Mouse (Mus musculus): ENCODE measurements around the gene Pcsk2.

The Pcsk2 gene

DNA sequence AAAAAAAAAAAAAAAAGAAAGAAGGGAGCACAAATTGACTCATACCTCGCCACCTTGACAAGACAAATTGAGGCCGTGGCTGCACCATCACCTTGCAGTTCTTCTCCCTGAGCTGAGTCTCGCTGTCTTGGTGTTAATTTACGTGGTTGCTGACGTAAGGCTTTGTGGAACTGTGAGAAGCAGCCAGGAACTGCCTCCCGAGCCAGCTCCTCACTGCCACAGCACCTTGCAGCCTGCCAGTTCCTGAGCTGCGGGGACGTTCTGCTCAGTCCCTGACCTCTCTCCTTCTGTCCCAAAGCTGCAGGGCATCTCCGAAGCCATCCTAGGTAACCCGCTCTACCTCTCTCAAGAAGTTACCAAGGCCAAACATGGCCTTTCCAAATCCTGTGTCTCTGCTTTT lies 186.5 kb downstream of the Pcsk2 start:
- DNase-seq (ENCODE audit: low spot score in 2 of 2): no peak

DNA sequence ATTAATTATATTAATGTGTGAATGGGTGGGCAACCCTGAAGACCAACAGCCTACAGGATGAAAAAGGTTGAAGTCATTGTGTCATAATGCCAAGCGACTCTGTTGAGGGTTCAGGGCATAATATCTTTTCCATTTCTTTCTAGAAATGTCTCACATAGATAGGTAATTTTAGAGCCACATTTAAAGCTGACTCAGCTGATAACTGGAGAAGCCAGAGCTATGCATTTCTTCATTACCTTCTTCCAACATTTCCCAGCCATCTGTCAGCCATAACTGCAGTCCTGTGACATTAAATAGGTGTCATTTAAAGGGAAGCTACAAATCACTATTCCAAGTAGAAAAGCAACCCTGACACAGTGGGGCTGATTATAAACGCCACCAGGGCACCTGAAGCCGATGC lies 189.5 kb downstream of the Pcsk2 start:
- no peak for DNase-seq (ENCODE audit: low spot score in 2 of 2)

DNA sequence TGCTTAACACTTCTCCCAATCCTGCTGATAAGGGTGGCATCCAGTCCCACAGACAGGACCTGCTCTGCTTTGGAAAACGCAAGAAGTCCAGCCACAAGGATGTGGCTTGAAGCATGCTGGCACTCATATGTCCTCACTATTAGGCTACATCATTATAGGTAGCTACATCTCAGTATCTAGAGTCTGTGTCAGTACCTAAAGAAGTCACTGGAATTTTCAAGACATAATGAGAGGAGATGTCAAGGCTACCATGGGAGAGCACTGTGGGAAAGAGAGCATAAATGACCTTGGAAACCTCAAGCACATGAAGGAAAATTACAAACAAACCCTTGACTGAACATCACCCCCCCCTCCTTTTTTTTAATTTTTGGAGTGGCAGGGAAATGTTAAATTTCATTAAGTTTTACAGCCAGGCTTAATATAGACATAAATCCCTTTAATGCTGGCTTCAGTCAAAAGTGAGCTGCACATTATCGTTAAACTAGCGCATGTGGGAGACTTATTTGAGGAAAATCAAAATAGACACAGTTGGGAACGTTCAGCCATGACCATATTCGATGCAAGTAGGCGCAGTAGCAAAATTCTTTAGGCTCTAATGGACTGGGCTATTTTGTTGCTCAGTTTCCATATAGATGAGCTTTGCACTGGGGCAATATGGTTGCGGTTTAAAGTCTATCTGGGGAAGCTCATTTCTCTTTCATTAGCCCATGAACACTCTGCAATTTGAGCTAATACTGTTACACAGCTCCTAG lies 193.7 kb downstream of the Pcsk2 start:
- no peak for DNase-seq (ENCODE audit: low spot score in 2 of 2)

DNA sequence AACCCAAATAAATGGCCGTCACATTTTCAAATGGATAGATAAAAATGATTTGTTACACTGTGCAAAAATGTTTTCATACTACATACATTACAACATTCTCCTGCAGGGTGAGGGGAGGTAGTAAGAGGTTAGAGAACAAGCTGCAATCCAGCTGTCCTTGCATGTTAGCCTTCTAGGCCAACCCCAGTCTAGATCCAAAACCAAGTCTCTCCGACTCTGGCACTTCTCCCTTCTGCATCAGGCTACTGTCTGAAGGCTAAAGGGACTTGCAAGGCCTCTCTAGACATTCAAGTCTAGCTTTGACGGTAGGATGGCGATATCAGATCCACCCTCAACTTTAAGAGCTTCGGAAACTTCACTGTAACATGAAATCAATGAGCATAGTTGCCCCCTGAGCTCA lies 196.5 kb downstream of the Pcsk2 start:
- DNase-seq (ENCODE audit: low spot score in 2 of 2): no peak

DNA sequence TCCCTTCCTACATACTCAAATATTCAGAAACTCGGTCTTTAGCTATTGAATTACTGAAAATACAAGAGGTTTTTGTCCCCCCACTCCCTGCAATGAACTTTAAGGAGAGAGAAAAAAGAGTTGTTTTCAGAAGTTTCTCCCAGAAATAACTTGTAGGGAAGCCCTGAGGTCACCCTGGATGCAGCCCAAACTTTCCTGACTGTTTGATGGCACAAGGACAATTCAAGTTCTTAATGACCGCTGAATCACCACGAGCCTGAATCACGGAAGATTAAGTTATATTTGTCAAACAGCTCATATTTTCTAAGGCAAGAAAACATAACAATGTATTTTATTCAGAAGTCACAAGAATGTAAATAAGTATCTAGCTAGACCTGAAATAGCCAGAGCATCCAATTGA lies 197.1 kb downstream of the Pcsk2 start:
- no peak for DNase-seq (ENCODE audit: low spot score in 2 of 2)

DNA sequence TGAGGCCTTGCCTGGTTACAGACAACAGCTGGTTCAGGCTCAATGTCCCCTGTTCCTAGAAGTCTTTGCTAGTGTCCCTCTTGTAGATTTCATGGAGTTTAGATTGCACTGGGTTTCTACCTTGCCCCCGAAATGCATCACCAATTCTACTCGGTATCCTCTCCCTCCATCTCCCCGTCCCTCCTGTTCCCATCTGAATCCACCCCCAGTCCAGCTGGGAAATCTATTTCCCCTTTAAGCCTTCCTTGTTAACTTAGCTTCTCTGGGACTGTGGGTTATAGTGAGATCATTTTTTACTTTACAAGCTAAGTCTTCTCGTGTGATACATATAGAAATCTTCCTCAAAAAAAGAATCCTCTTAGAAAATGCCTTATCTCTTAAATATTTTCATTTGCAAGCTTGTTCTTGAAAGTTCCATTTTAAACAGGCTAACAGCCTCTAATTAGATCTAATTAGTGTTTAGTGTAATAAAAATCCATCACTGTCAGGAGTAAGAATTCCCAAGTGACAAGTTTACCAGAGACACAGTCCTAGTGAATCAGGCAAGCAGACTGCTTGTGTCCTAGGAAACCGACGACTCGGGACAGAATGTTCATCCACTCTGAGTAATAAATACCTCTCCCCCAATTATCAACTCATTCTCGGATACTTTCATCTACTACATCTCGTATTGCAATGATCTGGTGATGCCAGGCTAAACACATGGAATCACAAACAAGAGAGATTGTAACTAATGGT lies 206.3 kb downstream of the Pcsk2 start:
- no peak for DNase-seq (ENCODE audit: low spot score in 2 of 2)

DNA sequence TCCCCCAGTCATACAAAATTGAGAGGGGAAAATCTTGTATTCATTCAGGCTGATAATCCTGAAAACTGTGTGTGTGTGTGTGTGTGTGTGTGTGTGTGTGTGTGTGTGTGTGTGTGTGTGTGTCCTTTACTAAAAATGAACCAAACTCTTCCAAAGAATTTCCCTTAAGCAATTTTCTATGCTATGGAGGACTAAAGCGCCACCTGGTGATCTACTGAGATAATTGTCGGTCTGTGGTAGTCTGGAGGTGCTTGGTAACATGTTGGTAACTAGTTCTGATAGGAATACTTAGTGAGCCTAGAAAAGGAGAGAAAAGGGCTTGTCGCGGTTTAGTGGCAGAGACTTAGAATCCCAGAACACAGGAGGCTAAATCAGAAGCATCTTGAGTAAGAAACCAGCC lies 230.5 kb downstream of the Pcsk2 start:
- DNase-seq (ENCODE audit: low spot score in 2 of 2): no peak

DNA sequence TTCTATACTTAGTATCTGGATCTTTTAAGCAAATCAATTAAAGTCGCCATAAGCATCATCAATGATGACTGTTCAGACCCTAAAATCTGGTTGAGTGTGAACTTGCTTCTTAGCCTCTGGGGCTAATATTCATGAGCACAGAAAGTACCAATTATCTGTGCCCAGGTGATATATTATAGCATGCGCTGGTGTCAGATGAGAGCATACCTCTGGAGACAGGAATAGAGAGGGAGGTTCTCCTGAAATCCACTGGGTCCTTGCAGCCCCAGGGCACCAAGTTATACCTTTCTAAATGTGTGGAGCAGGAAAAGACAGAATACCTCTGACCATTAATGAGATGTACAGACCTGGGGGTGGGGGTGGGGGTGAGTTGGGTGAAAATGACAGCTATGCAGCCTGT lies 234.4 kb downstream of the Pcsk2 start:
- no peak for DNase-seq (ENCODE audit: low spot score in 2 of 2)

DNA sequence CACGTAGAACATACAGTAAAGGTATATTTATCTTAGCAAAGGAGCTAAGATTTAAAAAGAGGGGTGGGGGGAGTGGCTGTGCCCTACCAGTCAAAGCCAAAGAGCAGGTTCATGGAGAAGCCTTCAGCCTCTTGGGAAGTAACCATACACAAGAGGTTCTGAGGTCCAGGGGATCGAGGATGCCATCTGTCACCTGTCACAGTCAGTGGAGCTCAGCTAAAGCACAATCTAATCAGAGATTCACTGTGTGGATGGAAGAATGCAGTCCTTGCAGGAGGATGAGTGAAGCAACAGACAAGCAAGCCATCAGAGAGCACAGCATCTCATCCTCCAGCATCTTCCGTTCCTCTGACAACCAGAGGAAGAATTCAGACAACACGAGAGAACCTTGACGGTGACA lies 244.0 kb downstream of the Pcsk2 start:
- DNase-seq (ENCODE audit: low spot score in 2 of 2): no peak

DNA sequence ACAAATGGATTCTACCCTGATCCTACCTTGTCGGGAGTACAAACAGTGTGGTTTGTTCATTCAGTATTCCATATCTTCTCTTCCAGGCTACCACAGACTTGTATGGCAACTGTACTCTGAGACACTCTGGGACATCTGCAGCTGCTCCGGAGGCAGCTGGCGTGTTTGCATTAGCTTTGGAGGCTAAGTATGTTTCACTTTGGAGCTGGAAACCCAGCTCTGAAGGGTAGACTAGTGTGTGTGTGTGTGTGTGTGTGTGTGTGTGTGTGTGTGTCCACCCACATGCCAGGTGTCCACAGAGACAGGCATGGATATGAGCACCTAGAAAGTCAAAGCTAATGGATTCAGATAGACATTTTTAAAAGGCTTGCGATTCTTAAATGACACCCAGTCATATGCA lies 249.9 kb downstream of the Pcsk2 start:
- no peak for DNase-seq (ENCODE audit: low spot score in 2 of 2)

DNA sequence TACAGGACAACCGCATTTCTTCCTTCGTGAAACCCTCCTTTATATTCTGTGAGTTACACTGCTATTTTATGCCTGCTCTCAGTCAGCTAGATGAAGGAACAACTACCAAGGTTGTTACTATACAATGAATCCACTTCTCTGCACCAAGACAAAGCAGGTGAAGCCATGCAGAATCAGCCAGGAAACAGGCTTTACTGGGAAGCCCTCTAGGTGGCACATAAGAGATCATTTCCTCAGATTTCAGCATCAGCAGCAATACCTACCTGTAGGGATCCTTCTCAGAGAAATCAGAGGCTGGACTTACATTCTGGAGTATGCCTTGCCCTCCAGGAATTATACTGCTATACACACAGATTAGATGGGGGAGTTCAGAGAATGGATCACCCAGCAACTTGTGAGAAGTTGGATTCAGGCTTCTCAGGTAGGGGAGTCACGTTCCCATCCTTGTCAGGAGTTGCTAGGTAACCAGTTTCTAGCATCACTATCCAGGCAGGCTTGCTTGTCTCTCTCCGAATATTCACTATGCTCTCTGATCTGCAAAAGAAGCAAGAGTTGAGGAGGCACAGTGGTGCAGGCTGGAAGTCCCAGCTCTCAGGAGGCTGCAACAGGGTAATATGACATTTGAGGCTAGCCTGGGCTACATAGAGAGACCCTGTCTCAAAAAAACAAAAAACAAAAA lies 250.5 kb downstream of the Pcsk2 start:
- DNase-seq (ENCODE audit: low spot score in 2 of 2): no peak

DNA sequence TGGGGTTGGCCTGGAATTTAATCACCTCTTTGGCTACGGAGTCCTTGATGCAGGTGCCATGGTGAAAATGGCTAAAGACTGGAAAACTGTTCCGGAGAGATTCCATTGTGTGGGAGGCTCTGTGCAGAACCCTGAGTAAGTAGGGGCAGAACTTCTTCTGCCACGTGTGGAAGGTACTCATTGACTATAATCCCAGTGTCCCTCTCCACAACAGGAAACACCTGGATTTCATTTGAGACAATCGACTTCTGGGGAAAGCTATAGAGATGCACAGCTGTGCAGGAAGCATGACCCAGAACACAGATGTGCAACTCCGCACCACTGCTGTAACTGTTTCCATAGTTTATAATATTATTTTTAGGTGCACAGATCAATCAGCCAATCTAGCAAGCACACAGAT lies 255.1 kb downstream of the Pcsk2 start:
- DNase-seq (ENCODE audit: low spot score in 2 of 2): no peak

DNA sequence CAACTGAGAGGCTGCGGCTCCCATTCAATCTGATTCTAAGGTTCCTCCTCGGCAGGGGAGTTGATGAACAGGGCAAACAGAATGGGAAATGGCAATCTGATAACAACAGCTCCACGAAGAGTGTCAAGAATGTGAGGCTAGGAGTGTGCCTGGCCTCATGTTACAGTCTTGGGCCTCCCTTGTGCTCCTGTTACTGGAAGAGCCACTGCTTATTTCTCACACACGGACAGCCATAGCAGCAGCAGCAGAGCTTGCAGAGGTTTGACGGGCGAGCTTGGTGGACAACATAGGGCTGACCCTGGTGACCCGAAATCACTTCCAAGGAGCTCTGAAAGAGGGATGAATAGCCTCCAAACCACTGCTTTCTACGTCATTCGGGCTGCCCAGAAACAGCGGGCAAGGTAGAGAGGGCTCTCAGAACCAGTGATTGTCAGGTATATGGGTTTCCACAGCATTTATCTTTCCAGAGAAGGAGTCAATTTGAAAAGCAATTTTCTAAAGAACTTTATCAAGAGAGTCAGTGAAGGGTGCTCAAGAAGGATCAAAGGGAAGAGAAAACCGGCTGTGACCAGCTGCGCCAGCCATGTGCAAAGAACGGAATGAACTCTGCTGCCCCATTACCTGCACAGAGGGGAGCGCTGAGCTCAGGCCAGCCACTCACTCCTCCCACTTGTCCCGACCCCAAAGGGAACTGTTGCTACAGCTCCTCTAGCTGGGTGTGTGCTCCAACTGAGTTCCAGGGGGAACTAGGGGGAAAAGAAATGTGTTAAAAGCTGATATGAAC lies 260.4 kb downstream of the Pcsk2 start:
- DNase-seq (ENCODE audit: low spot score in 2 of 2): no peak

DNA sequence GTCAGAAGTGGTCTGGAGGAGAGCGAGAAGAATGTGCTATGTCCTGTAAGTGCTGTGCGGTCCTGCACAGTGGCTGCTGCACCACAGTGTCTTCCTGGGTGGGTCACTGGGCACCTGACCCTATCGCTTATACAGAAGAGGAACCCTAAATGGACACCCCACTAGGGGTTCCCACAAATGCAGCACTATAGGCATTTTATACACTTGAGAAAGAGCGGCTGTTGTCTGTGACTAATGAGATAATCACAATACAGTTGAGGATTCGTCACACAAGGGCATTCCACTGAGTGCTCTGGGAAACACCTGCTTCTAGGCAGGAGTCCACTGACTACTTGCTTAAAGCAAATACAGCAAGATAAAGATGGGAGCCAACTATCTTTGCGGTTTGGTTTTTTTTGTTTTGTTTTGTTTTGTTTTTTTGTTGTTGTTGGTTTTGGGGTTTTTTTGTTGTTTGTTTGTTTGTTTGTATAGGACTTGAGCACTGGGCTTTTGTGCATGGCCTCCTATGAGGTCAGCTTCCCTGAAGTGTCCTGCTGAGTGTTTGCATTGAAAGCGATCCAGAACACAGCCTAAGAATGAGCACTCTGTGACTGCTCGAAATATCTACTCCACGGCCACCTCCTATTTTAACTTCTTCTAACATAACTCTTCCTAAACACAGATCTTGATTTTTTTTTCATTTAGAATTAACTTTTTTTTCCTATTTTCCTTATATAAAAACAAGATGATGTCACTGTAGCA lies 261.1 kb downstream of the Pcsk2 start:
- DNase-seq (ENCODE audit: low spot score in 2 of 2): no peak

DNA sequence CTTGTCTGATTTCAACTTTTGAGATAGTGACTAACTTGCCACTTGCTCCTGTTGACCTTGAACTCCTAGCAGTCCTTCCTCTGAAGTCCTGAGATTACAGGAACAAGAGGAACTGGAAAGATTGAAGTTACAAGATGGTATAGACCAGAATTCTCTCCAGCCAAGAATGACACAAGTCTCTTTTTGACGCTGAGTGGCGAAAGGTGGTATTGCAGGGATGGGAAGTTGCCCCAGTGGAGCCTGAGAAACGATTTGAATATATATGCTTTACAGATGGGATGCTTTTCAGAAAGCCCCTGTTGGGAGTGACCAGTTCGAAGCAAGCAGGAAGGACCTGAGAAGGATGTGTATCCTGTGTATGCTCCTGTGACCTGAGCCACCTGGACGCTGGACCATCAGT lies 262.8 kb downstream of the Pcsk2 start:
- no peak for DNase-seq (ENCODE audit: low spot score in 2 of 2)

DNA sequence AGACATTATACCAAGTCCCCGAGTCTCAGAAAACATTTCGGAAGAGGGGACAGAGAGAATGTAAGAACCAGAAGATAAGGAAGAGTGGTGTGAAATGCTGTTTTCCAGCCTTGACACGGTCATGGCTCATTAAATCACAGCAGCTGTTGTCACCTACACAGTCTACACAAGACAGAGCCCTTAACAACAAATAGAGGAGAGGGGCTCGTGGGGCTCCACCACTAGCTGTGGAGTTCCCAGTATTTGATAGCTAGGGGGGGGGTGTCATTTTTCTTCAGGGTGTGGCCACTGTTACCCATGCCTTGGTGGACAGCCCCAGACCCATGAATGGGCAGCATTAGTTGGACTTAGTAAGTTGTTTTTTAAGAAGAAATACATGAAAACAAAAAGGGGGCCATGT lies 266.3 kb downstream of the Pcsk2 start:
- DNase-seq (ENCODE audit: low spot score in 2 of 2): no peak

DNA sequence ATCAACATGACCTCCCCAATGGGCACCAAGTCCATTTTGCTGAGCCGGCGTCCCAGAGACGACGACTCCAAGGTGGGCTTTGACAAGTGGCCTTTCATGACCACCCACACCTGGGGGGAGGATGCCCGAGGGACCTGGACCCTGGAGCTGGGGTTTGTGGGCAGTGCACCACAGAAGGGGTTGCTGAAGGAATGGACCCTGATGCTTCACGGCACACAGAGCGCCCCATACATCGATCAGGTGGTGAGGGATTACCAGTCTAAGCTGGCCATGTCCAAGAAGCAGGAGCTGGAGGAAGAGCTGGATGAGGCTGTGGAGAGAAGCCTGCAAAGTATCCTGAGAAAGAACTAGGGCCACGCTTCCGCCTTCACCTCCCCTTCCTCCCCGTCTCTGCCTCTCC lies 267.5 kb downstream of the Pcsk2 start:
- no peak for DNase-seq (ENCODE audit: low spot score in 2 of 2)

DNA sequence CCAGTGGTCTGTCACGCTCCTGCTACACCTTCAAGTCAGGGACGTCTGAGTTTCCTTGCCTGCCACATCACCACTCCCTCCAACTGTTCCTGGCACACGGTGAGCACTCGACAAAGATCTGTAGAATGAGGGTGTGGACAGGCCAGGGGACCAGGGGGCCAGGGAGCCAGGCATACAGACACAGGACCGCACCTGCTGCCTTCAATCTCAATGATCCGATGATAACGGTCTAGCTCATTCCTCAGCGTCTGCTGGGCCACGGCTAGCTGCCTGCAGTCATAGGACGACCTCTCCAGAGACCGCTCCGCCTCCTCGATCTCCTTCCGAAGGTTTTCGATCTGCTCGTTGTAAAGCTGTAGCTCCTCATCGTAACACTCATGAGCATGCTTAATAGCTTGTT lies 285.7 kb downstream of the Pcsk2 start:
- no peak for DNase-seq (ENCODE audit: low spot score in 2 of 2)

DNA sequence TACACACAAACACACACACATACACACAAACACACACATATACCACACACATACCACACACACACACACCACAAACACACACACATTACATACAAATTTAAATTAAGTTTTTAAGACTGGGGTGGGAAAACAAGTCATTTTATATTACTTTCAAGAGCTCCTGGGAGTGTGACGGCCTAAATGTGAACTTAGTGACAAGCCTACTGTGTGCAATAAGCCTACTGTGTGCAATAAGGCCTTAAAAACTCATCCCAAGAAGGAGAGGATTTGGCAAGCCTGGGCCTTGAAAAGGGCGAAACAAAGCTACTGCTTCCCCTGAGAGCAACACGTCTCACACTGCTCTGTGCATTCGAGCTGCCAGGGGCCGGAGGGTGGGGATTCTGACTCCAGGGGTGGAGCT lies 286.8 kb downstream of the Pcsk2 start:
- DNase-seq (ENCODE audit: low spot score in 2 of 2): no peak

DNA sequence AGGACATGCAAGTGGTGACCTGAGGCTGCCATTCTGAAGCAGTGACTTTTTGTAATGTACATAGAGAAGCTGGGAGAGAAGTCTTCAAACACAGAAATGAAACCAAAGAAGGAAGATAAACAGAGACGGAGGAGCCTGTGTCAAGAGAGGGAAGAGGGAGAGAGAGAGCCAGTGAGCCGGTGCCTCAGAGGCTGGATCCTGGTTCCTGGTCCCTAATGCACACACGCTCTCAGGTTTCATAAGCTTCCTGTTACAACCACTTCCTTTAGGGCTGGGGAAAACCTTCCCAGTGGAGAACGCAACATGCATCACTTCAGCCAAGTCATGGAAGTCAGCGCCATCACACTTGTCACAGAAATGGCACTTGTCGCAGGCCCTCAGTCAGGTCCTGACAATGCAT lies 288.1 kb downstream of the Pcsk2 start:
- no peak for DNase-seq (ENCODE audit: low spot score in 2 of 2)

DNA sequence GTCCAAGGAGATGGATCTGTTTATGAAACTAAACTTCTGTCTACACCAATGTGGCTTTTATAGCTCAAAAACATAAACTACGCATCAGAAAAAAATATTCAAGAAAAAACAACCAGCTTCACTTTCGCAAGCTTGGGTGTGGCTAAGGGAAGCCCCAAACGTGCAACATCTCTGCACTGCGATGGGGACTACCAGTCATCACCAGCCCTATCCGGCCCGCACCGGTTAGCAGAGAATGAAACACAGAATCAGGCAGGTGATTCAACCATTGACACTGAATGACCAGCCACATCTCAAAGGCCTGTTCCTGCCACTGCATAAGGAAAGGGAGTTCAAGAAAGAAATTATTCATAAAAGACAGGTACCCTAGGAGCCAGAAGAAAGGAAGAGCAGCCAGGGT lies 289.9 kb downstream of the Pcsk2 start:
- DNase-seq (ENCODE audit: low spot score in 2 of 2): no peak

DNA sequence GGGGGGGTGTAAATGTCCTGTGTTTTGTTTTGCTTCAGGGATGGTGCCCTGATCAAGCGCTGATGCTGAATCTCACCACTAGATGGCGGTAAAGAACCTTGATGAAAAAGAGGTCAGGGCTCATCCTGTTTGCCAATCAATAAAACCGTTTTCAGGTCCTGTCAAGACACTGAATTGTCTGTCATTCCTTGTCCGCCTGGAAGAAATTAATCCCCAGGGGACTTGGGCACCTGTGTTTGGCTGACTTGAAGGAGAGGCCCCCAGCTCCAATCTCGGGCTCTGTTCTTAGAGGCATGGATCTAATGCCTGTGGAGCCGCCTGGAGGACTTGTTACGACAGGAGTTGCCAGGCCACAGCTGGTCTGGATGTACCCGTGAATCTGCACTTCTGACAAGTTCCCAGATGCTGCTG lies 291.3 kb downstream of the Pcsk2 start:
- DNase-seq (ENCODE audit: low spot score in 2 of 2): peak; percentile 31 to 73

All from spleen, postnatal 10 days (tissue).